ENCODE assay signal across 18 mouse cellular contexts in genomic region chr8:115683309-115683708, GRCm38 (mm10).
"Had no signal": no experiment of that assay in that cellular context is flagged by ENCODE, and none has a peak within 500 bp of the region (broad histone marks: within the 10 kb centered on the region; RNA-seq: fewer than 3 reads in every experiment).

No protein-coding gene starts in this region.

- H3K9ac ChIP-seq: kidney, embryonic 15.5 days; liver, embryonic 13.5 days; neural tube, embryonic 13.5 days; stomach, embryonic 15.5 days had no signal

- H3K4me3 ChIP-seq: kidney, embryonic 15.5 days; left cerebral cortex, adult 2 months; liver, embryonic 13.5 days; myocyte; neural tube, embryonic 13.5 days; stomach, embryonic 15.5 days had no signal

- H3K27ac ChIP-seq: kidney, embryonic 15.5 days; left cerebral cortex, adult 2 months; liver, embryonic 13.5 days; neural tube, embryonic 13.5 days; stomach, embryonic 15.5 days had no signal

- H3K4me2 ChIP-seq: kidney, embryonic 15.5 days; liver, embryonic 13.5 days; neural tube, embryonic 13.5 days; stomach, embryonic 15.5 days had no signal

- DNase-seq: kidney, adult 11 months; kidney, adult 8-10 months; kidney, postnatal 10 days; kidney, postnatal 36 days; layer of hippocampus, postnatal 36 days; liver, embryonic 13.5 days; lung, adult 2 months; lung, postnatal 14 days; lung, postnatal 4 days; retina, postnatal 1 day; right cerebral cortex, postnatal 25 days; spleen, adult 18-20 months; thymus, postnatal 25 days had no signal

- H3K27me3 ChIP-seq: liver, embryonic 13.5 days; stomach, embryonic 15.5 days had no signal

- H3K36me3 ChIP-seq: kidney, embryonic 15.5 days; liver, embryonic 13.5 days; neural tube, embryonic 13.5 days; stomach, embryonic 15.5 days had no signal

- H3K4me1 ChIP-seq: liver, embryonic 13.5 days; stomach, embryonic 15.5 days had no signal

- H3K9me3 ChIP-seq: kidney, embryonic 15.5 days; liver, embryonic 13.5 days; neural tube, embryonic 13.5 days; stomach, embryonic 15.5 days had no signal
